Mouse (Mus musculus): ENCODE measurements around the gene S100b.
A peak's percentile ranks its signal among the peaks of the same experiment; 100 is the strongest.

The S100b gene

DNA sequence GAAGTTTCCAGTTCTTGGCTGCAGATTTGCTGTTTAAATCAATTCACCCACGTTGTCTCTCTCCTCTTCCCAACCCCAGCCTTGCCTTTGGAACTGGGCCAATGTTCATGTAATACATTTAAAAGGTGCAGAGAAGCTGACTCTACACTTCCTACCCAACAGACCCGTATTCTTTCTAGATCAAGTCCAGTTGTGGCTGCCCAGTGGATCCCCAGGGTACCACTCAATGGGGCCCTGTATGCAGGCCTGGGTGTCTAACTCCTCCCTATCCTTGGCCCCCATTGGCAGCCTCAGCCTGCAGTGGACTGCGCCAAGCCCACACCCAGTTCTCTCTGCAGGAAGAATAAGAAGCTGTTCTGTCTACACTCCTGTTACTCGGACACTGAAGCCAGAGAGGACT, at the start of gene S100b:
Gene S100b, plus strand, starts transcription at position 318 of the 400 bp plus-strand sequence.
- DNase-seq (ENCODE audit: low spot score): no peak

DNA sequence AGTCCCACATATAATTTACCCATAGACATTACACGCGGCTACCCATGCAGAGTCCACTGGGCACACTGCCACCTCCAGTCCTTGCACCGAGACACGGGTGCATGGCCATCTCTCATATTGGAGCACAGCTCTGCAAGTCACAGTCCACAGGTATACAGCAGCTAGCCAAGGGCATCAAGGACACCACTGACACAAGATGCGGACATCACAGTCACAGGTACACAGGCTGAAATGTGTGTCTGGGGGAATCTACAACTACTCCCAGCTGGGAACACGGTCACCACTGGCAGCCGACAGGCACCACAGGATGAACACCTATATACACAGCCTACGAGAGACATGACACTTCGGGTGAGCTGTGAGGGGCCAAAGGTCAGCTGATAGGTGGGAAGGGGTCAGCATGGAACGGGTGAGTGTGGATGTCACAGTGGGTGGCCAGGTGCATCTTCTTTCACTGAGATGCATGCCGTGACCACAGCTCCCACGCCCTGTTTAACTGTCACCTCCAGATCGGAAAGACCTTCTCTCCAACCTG, 46.3 kb upstream of the S100b start:
- no peak for DNase-seq (ENCODE audit: low spot score)

GRCm38 (mm10) chr10:76209241-76209640, 44.4 kb upstream of the S100b start:
- no peak for DNase-seq (ENCODE audit: low spot score)

DNA sequence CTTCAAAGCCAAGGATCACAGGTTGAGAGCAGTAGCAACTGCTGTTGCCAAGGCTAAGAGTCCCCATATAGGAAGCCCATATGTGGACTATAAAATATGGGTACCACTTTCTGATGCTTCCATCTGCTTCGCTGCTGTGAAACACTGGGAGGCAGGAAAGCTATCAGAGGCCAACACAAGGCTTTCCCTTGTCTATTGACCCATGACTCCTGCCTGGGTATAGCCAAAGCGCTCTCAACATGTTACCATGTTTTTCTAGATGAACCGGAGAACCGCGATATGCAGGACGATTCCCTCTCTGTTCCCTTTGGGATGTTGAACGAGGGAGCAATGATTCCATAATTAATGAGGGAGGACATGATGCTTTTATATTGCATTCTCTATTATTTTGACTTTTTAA, 42.8 kb upstream of the S100b start:
- DNase-seq (ENCODE audit: low spot score): no peak

- DNase-seq (ENCODE audit: low spot score): no peak
These were observed 41.5 kb upstream of the S100b start for GRCm38 (mm10) chr10:76212121-76212520.

GRCm38 (mm10) chr10:76214161-76214560, 39.5 kb upstream of the S100b start:
- DNase-seq (ENCODE audit: low spot score): no peak

DNA sequence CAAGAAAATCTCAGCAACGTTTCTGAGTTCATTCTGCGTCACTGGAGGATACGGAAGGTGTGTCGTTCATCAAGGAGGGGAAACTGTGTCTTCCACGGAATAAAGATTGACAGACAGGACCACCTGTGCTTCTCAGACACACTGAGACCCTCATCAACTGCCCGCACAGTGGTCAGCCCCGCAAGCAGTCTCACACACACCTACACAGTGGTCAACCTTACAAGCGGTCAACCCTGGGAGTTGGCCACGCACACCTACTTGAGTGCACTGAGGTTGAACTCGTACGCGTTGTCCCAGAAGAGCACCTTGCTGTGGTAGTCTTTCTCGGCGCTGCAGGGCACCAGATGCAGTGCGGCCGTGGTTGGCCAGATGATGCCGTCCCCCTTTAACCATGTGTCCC, 36.6 kb upstream of the S100b start:
- DNase-seq (ENCODE audit: low spot score): no peak

GRCm38 (mm10) chr10:76218240-76218639, 35.4 kb upstream of the S100b start:
- DNase-seq (ENCODE audit: low spot score): no peak

- no peak for DNase-seq (ENCODE audit: low spot score)
These were observed 27.7 kb upstream of the S100b start for GRCm38 (mm10) chr10:76225944-76226343.

DNA sequence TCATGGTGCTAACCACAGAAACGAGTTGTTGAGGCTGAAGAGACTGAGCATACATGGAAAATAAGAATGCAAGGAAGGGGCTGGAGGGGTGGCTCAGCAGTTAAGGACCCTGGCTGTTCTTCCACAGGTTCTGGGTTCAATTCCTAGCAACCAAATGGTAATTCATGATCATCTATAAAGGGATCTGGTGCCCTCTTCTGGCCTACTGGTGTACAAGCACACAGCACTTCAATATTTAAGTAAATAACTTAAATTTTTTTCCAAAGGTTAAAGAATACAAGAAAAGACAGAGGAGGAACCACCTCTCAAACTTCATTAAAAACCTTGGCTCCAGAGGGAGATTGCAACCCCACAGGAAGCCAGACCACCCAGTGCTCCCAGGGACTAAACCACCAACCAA, 24.0 kb upstream of the S100b start:
- DNase-seq (ENCODE audit: low spot score): no peak

- peak; percentile 79 for DNase-seq (ENCODE audit: low spot score)
These were observed 16.1 kb upstream of the S100b start, which contains the start of gene Prmt2 for GRCm38 (mm10) chr10:76237341-76238225. Prmt2 (minus strand) TSS chr10:76237865.

GRCm38 (mm10) chr10:76239401-76239800, 14.3 kb upstream of the S100b start:
- DNase-seq (ENCODE audit: low spot score): no peak

GRCm38 (mm10) chr10:76245106-76245505, 8.5 kb upstream of the S100b start:
- DNase-seq (ENCODE audit: low spot score): no peak

DNA sequence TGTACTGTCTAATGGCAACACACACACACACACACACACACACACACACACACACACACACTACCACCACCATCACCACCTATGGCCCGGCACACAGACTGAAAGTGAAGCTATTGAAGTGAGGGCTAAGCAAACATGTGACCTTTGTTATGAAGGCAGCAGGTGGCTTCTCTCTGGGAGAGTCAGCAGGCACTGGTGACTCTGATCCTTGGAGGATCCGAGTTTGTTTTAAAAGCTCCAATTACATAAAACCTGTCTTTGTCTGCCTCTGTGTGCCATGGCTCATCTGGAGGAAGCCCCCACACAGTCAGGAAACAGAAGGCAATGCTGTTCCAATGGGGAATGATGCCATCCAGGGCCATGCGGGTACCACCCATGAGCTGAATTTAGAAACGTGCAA, 7.1 kb upstream of the S100b start:
- DNase-seq (ENCODE audit: low spot score): no peak

- no peak for DNase-seq (ENCODE audit: low spot score)
These were observed 5.5 kb upstream of the S100b start for GRCm38 (mm10) chr10:76247960-76248646.

- DNase-seq (ENCODE audit: low spot score): no peak
These were observed 5.0 kb upstream of the S100b start for GRCm38 (mm10) chr10:76248647-76248968.

DNA sequence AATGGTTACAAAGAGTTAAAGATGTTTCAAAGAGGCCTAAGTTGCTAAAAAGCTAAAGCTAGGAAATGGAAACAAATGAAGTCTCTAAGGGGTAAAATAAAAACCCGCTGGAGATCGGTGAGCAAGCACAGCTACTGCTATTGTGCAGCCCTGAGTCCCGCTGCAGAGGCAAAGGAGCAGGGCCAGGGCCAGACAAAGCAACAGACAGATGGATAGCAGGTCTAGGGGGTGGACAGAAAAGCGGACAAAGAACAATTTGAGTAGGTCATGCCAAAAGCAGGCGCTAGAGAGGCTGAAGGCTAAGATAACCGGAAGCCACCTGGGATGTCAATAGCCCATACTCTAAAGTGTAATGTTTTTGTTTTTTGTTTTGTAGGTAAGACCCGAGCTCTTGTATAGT, 2.8 kb upstream of the S100b start:
- no peak for DNase-seq (ENCODE audit: low spot score)

- DNase-seq (ENCODE audit: low spot score): no peak
These were observed 574 bp upstream of the S100b start for GRCm38 (mm10) chr10:76253079-76253478.

GRCm38 (mm10) chr10:76255617-76256016, 2.0 kb downstream of the S100b start:
- DNase-seq (ENCODE audit: low spot score): no peak

- no peak for DNase-seq (ENCODE audit: low spot score)
These were observed 3.6 kb downstream of the S100b start for GRCm38 (mm10) chr10:76257231-76257630.

- no peak for DNase-seq (ENCODE audit: low spot score)
These were observed 4.2 kb downstream of the S100b start for GRCm38 (mm10) chr10:76257719-76258390.

GRCm38 (mm10) chr10:76259566-76260232, 6.0 kb downstream of the S100b start:
- no peak for DNase-seq (ENCODE audit: low spot score)
